Mouse (Mus musculus): Measurements from ENCODE around the gene Ank3. TPM values are rescaled to one million over a fixed set of nuclear protein-coding genes. Genes with fewer than 3 reads are reported as not detected.

The Ank3 gene
- polyA plus RNA-seq, 1 experiment = 1.2 TPM

DNA sequence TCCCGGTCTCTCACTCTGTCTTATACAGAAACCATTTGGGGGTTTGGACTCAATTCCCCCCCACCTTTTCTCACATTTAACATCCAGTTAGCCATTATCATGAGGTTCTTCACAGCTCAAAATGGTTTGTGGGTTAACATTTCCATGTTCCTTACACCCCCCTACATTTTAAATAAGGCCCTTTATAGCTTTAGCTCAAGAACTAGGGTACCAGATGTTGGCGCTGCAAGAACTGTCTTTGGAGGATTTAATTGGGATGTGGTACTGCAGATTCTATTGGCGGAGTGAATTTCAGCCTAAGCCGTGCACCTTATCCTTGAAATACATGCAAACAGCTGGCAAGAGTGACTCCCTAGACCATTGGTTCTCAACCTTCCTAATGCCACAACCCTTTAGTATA lies 261.2 kb downstream of the Ank3 start:
- WGBS = 93% methylated on average over 4 of the region's 4 CpGs
- Histone ChIP-seq H3K36me3 (ENCODE audit: control insufficient read depth, insufficient read depth, low read length) (no peaks in the 10 kb centered on the region), H3K27ac (ENCODE audit: insufficient read depth, low read length) (no peak overlapping the region), H3K4me1 (ENCODE audit: control insufficient read depth, insufficient read depth, insufficient read length) (no peaks in the 10 kb centered on the region), H3K4me3 (ENCODE audit: extremely low read depth, insufficient read depth, insufficient read length) (no peak overlapping the region), H3K27me3 (ENCODE audit: control insufficient read depth, insufficient read depth, low read length) (no peaks in the 10 kb centered on the region)
- no peak for DNase-seq (ENCODE audit: low read depth in 1 of 2, low spot score in 2 of 2)
- TF ChIP-seq POLR2A (IDR thresholded peaks at IDR 0.05; ENCODE audit: low read depth, low read length) (no peak), CTCF (IDR thresholded peaks at IDR 0.05; ENCODE audit: extremely low read depth, insufficient read depth, insufficient read length, insufficient replicate concordance) (no peak)

DNA sequence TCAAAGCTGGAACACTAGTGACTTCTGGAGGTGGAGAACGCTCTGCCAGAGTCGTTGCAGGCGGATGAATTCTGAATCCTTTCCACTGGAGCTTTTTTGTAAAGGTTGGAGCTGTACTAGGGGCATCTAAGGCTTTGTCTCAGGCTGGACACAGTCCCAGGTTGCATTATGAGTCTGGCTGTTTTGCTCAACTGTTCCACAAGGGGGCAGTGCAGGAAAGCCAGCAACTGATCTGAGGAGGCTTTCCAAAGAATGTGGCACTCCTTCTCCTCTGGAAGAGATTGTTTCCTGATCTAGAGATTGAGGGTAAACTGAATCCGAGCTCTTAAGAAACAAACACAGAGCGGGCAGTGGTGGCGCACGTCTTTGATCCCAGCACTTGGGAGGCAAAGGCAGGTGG lies 263.8 kb downstream of the Ank3 start:
- no peak overlapping the region for H3K4me3 ChIP-seq (ENCODE audit: extremely low read depth, insufficient read depth, insufficient read length)
- TF ChIP-seq CTCF (IDR thresholded peaks at IDR 0.05; ENCODE audit: extremely low read depth, insufficient read depth, insufficient read length, insufficient replicate concordance) = no peak
- no peak for TF ChIP-seq POLR2A (IDR thresholded peaks at IDR 0.05; ENCODE audit: low read depth, low read length)
- WGBS = 15% methylated on average over 7 of the region's 7 CpGs

DNA sequence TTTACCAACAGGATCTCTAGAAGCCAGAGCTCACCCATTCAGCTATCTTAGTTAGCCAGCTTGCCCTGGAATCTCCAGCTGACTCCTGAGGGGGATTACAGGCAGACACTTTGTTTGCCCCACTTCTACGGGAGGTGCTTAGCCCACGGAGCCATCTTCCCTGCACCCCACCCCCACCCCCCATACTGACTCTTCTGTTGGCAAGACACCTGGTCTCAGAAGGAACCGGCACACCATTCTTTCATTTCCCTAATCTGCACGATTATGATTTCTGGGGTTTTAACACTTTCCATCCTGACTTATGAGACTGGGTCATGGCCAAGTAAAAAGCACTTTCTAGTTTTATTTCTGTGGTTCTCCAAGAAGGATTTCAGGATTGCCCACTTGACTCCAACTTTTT lies 268.9 kb downstream of the Ank3 start:
- Histone ChIP-seq H3K36me3 (ENCODE audit: control insufficient read depth, insufficient read depth, low read length) (no peaks in the 10 kb centered on the region), H3K27me3 (ENCODE audit: control insufficient read depth, insufficient read depth, low read length) (no peaks in the 10 kb centered on the region), H3K27ac (ENCODE audit: insufficient read depth, low read length) (no peak overlapping the region), H3K4me3 (ENCODE audit: extremely low read depth, insufficient read depth, insufficient read length) (no peak overlapping the region), H3K4me1 (ENCODE audit: control insufficient read depth, insufficient read depth, insufficient read length) (no peaks in the 10 kb centered on the region)
- 40% methylated on average over 4 of the region's 4 CpGs for WGBS
- TF ChIP-seq CTCF (IDR thresholded peaks at IDR 0.05; ENCODE audit: extremely low read depth, insufficient read depth, insufficient read length, insufficient replicate concordance) (no peak), POLR2A (IDR thresholded peaks at IDR 0.05; ENCODE audit: low read depth, low read length) (no peak)
- no peak for DNase-seq (ENCODE audit: low read depth in 1 of 2, low spot score in 2 of 2)

More for the DNA sequence above, 263.8 kb downstream of the Ank3 start:
- Histone ChIP-seq H3K36me3 (ENCODE audit: control insufficient read depth, insufficient read depth, low read length) (no peaks in the 10 kb centered on the region), H3K27me3 (ENCODE audit: control insufficient read depth, insufficient read depth, low read length) (no peaks in the 10 kb centered on the region), H3K27ac (ENCODE audit: insufficient read depth, low read length) (no peak overlapping the region), H3K4me1 (ENCODE audit: control insufficient read depth, insufficient read depth, insufficient read length) (no peaks in the 10 kb centered on the region)
- peak in 1 of 2 experiments; percentile 19 for DNase-seq (ENCODE audit: low read depth in 1 of 2, low spot score in 2 of 2)

DNA sequence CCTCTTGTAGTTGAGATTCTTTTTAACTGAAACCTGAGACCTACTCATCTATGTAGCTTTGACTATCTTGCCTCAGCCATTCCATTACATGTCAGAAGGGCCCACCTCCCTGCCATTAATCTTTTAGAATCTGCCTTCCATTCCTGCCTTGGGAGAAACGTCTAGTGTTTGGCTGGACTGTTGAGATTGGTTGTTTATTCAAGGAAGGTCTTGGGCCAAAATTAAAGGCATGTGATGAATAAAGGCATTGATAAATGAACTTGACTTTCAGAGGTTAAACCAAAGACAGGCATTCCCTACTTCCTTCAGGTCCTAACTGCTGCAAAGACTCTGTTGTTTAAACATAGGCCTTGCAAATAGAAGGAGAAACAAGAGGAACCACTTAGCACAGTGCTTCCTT lies 271.9 kb downstream of the Ank3 start:
- Histone ChIP-seq H3K4me1 (ENCODE audit: control insufficient read depth, insufficient read depth, insufficient read length) (no peaks in the 10 kb centered on the region), H3K4me3 (ENCODE audit: extremely low read depth, insufficient read depth, insufficient read length) (no peak overlapping the region), H3K27me3 (ENCODE audit: control insufficient read depth, insufficient read depth, low read length) (no peaks in the 10 kb centered on the region), H3K27ac (ENCODE audit: insufficient read depth, low read length) (no peak overlapping the region), H3K36me3 (ENCODE audit: control insufficient read depth, insufficient read depth, low read length) (no peaks in the 10 kb centered on the region)
- WGBS = 60% methylated on average over 1 of the region's 1 CpGs
- no peak for DNase-seq (ENCODE audit: low read depth in 1 of 2, low spot score in 2 of 2)
- TF ChIP-seq CTCF (IDR thresholded peaks at IDR 0.05; ENCODE audit: extremely low read depth, insufficient read depth, insufficient read length, insufficient replicate concordance) = no peak
- TF ChIP-seq POLR2A (IDR thresholded peaks at IDR 0.05; ENCODE audit: low read depth, low read length) = no peak

DNA sequence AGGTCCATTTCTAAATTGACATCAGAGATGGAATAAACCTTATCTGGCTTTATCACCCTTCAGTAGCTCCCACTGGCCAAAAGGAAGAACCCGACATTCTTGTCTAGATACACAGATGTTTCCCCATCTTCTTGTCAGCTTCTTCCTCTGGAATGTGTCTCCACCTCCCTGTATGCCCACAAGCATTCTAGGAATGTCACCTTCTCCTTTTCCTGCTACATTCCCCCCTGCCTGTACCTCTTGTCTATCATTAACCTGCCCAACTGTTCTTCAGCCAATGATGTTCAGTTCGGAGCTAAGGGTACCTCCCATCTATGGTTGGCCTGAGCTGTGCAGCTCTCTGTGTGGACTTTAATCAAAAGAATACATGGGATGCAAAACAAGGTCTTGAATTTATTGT lies 272.4 kb downstream of the Ank3 start:
- no peak for DNase-seq (ENCODE audit: low read depth in 1 of 2, low spot score in 2 of 2)
- 68% methylated on average over 2 of the region's 2 CpGs for WGBS
- Histone ChIP-seq H3K36me3 (ENCODE audit: control insufficient read depth, insufficient read depth, low read length) (no peaks in the 10 kb centered on the region), H3K4me1 (ENCODE audit: control insufficient read depth, insufficient read depth, insufficient read length) (no peaks in the 10 kb centered on the region), H3K27ac (ENCODE audit: insufficient read depth, low read length) (no peak overlapping the region), H3K27me3 (ENCODE audit: control insufficient read depth, insufficient read depth, low read length) (no peaks in the 10 kb centered on the region), H3K4me3 (ENCODE audit: extremely low read depth, insufficient read depth, insufficient read length) (no peak overlapping the region)
- TF ChIP-seq POLR2A (IDR thresholded peaks at IDR 0.05; ENCODE audit: low read depth, low read length) = no peak
- no peak for TF ChIP-seq CTCF (IDR thresholded peaks at IDR 0.05; ENCODE audit: extremely low read depth, insufficient read depth, insufficient read length, insufficient replicate concordance)

DNA sequence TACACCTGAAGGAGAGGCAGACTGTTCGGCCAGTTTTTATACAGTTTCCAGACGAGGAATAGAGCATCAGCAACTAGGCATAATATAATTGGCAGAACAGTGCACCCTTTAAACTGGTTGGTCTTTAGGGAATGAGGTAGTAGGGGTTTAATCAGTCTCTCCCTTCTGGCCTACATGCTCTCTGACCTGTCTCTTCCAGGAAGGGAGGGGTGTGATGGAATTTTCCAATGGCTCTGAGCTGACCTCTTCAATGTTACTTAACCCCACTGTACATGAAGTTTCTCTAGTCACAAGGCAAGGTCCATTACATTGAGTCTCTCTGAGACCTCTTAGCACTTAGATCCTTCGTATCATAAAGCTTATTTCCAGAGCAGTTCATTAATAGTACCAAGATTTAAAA lies 272.9 kb downstream of the Ank3 start:
- Histone ChIP-seq H3K27me3 (ENCODE audit: control insufficient read depth, insufficient read depth, low read length) (no peaks in the 10 kb centered on the region), H3K27ac (ENCODE audit: insufficient read depth, low read length) (no peak overlapping the region), H3K36me3 (ENCODE audit: control insufficient read depth, insufficient read depth, low read length) (no peaks in the 10 kb centered on the region), H3K4me3 (ENCODE audit: extremely low read depth, insufficient read depth, insufficient read length) (no peak overlapping the region), H3K4me1 (ENCODE audit: control insufficient read depth, insufficient read depth, insufficient read length) (no peaks in the 10 kb centered on the region)
- TF ChIP-seq POLR2A (IDR thresholded peaks at IDR 0.05; ENCODE audit: low read depth, low read length) = no peak
- TF ChIP-seq CTCF (IDR thresholded peaks at IDR 0.05; ENCODE audit: extremely low read depth, insufficient read depth, insufficient read length, insufficient replicate concordance) = no peak
- DNase-seq (ENCODE audit: low read depth in 1 of 2, low spot score in 2 of 2) = no peak
- WGBS = 77% methylated on average over 3 of the region's 3 CpGs

DNA sequence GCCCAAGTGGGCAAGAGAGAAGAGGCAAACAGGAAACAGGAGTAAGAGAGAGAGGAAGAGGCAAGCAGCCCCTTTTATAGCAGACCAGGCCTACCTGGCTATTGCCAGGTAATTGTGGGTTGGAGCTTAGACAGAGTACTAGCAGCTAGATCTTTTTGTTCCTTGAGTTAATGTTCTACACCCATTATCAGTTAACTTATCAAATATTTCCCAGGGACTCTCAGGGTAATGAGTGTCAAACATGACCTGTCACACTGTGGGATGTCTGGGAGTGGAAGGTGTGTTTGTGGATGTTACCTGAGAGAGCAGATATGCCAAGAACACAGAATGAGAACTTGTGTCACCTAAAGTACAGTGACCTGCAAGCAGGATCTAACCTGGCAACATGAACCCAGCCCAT lies 274.0 kb downstream of the Ank3 start:
- no peaks in the 10 kb centered on the region for H3K4me1 ChIP-seq (ENCODE audit: control insufficient read depth, insufficient read depth, insufficient read length)
- no peaks in the 10 kb centered on the region for H3K36me3 ChIP-seq (ENCODE audit: control insufficient read depth, insufficient read depth, low read length)
- H3K27ac ChIP-seq (ENCODE audit: insufficient read depth, low read length) = no peak overlapping the region
- no peak overlapping the region for H3K4me3 ChIP-seq (ENCODE audit: extremely low read depth, insufficient read depth, insufficient read length)
- no peaks in the 10 kb centered on the region for H3K27me3 ChIP-seq (ENCODE audit: control insufficient read depth, insufficient read depth, low read length)
- TF ChIP-seq CTCF (IDR thresholded peaks at IDR 0.05; ENCODE audit: extremely low read depth, insufficient read depth, insufficient read length, insufficient replicate concordance) (no peak), POLR2A (IDR thresholded peaks at IDR 0.05; ENCODE audit: low read depth, low read length) (no peak)
- DNase-seq (ENCODE audit: low read depth in 1 of 2, low spot score in 2 of 2) = no peak

Measured in spleen, adult 2 months (tissue).